Mouse (Mus musculus): Measurements from ENCODE around the gene Galnt18.

The Galnt18 gene

GRCm38 (mm10) chr7:111771251-111771801 lies 8.5 kb downstream of the Galnt18 start:
- DNase-seq = no peak

GRCm38 (mm10) chr7:111770585-111770984 lies 9.2 kb downstream of the Galnt18 start:
- DNase-seq = no peak

GRCm38 (mm10) chr7:111766145-111766767 lies 13.5 kb downstream of the Galnt18 start:
- peak; percentile 15 for DNase-seq

- DNase-seq = no peak
Measured at GRCm38 (mm10) chr7:111762754-111763153, 17.0 kb downstream of the Galnt18 start.

GRCm38 (mm10) chr7:111748571-111749071 lies 31.2 kb downstream of the Galnt18 start:
- no peak for DNase-seq

- no peak for DNase-seq
Measured at GRCm38 (mm10) chr7:111744770-111745169, 35.0 kb downstream of the Galnt18 start.

GRCm38 (mm10) chr7:111741595-111741994 lies 38.2 kb downstream of the Galnt18 start:
- no peak for DNase-seq

GRCm38 (mm10) chr7:111740091-111740490 lies 39.7 kb downstream of the Galnt18 start:
- DNase-seq = no peak

GRCm38 (mm10) chr7:111739371-111739765 lies 40.4 kb downstream of the Galnt18 start:
- no peak for DNase-seq

- no peak for DNase-seq
Measured at GRCm38 (mm10) chr7:111738456-111739370, 41.1 kb downstream of the Galnt18 start.

GRCm38 (mm10) chr7:111737426-111737825 lies 42.4 kb downstream of the Galnt18 start:
- DNase-seq = no peak

- no peak for DNase-seq
Measured at GRCm38 (mm10) chr7:111736365-111736764, 43.4 kb downstream of the Galnt18 start.

GRCm38 (mm10) chr7:111730346-111731269 lies 49.2 kb downstream of the Galnt18 start:
- DNase-seq = no peak

- DNase-seq = no peak
Measured at GRCm38 (mm10) chr7:111726928-111727327, 52.8 kb downstream of the Galnt18 start.

GRCm38 (mm10) chr7:111724730-111725129 lies 55.0 kb downstream of the Galnt18 start:
- no peak for DNase-seq

GRCm38 (mm10) chr7:111724004-111724403 lies 55.8 kb downstream of the Galnt18 start:
- no peak for DNase-seq

- DNase-seq = no peak
Measured at GRCm38 (mm10) chr7:111721308-111721698, 58.5 kb downstream of the Galnt18 start.

GRCm38 (mm10) chr7:111720511-111721307 lies 59.1 kb downstream of the Galnt18 start:
- no peak for DNase-seq

GRCm38 (mm10) chr7:111718900-111719299 lies 60.9 kb downstream of the Galnt18 start:
- DNase-seq = peak; percentile 19

- peak; percentile 39 for DNase-seq
Measured at GRCm38 (mm10) chr7:111714639-111715360, 65.0 kb downstream of the Galnt18 start.

Data from liver (tissue).